Mouse (Mus musculus) cerebellum, adult 2 months (tissue): ENCODE measurements at regions not wholly inside any gene's neighbourhood (a gene's known extent, or its start where the extent isn't known, plus 50 kb on each side); places are given as distances from the start of the nearest gene placed in this dataset.

ENCODE experiments used
- CTCF ChIP-seq: fragments of 200-500 bp; IDR thresholded peaks from 2 replicates; pipeline ENCODE4 v1.5.1; 2011; ENCODE audit warnings: low read depth, mild to moderate bottlenecking, control low read depth, low read length, moderate library complexity, borderline replicate concordance; ENCODE audit not compliant: insufficient read depth
- POLR2A ChIP-seq: fragments of 200-500 bp; IDR thresholded peaks from 2 replicates; pipeline ENCODE4 v1.6.1; 2011; ENCODE audit warnings: low read length, control low read depth, borderline replicate concordance; ENCODE audit not compliant: insufficient read depth

DNA sequence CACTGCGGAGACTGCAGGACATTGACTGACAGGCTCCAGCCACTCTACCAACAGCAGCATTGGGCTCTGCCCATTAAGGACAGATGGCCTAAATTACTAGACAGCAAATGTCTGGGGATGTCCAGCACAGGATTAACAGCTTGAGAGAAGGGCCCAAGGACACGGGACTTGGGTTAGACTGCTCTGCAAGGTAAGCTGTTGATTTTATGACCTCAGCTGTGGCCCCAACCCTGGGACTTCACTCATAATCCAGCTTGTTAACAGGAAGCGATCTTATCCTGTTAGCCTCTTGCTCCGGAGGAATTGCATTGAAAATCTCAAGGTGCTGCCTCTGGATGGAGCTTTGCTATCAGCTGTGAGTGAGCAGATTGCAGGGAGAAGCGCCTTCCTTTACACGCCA is 293.2 kb upstream of the Eef2kmt start:
- TF ChIP-seq CTCF (no peak), POLR2A (no peak)
